Mouse (Mus musculus) heart, postnatal 10 days (tissue): Measurements from ENCODE around the gene Ift80. TPM values are rescaled to one million over a fixed set of nuclear protein-coding genes. Genes with fewer than 3 reads are reported as not detected.
A peak's percentile ranks its signal among the peaks of the same experiment; 100 is the strongest.
"Not testable (repeated sequence)": the region's sequence is repeated elsewhere in the genome, so short reads cannot be mapped to it uniquely, and the experiment has no call there.

Experiments
- DNase-seq, 2 experiments: peaks; one replicate each; pipeline ENCODE4 v3.0.0; 2021
- intact Hi-C: fragments of 180-260 bp; cut with DNase I; formaldehyde crosslinking; loops from one replicate; pipeline ENCODE4 v1.15.1; 2025
- total RNA-seq, 2 experiments: library from RNA; stranded (reverse); gene quantifications; 2 replicates each; pipeline ENCODE4 v1.2.3; 2021

Ift80 gene
- total RNA-seq = 1 to 10 TPM; 7.2 to 9.0 TPM

- DNase-seq = peak; percentile 97 to 98
- intact Hi-C loops = loop anchor here (5.0 to 10.0 kb wide), 2 partner anchors 118 to 510 kb away; no protein-coding TSS in a partner anchor
Measured at GRCm38 (mm10) chr3:69004437-69005337, at the start of gene Ift80, which contains the start of gene Smc4. Gene Ift80 (minus strand): TSS chr3:69004570. Gene Smc4 (plus strand): TSS chr3:69004738.

GRCm38 (mm10) chr3:69051894-69052293 is 47.5 kb upstream of the Ift80 start:
- intact Hi-C loops = no loop called here
- DNase-seq = no peak

- no peak for DNase-seq
- intact Hi-C loops = no loop called here
Measured at GRCm38 (mm10) chr3:69049011-69049410, 44.6 kb upstream of the Ift80 start.

- DNase-seq = no peak
- intact Hi-C loops = loop anchor here (2.0 kb wide), 1 partner anchor 15 kb away; no protein-coding TSS in a partner anchor
Measured at GRCm38 (mm10) chr3:69047684-69048083, 43.3 kb upstream of the Ift80 start.

GRCm38 (mm10) chr3:69046509-69046908 is 42.1 kb upstream of the Ift80 start:
- no peak for DNase-seq
- intact Hi-C loops = loop anchor here (2.0 kb wide), 1 partner anchor 16 kb away; no protein-coding TSS in a partner anchor

- intact Hi-C loops = loop anchor here (2.0 kb wide), 2 partner anchors 17 to 39 kb away; no protein-coding TSS in a partner anchor
- peak in 1 of 2 experiments; percentile 18 for DNase-seq
Measured at GRCm38 (mm10) chr3:69045750-69046149, 41.4 kb upstream of the Ift80 start.

GRCm38 (mm10) chr3:69045400-69045703 is 41.0 kb upstream of the Ift80 start:
- intact Hi-C loops = loop anchor here (2.0 kb wide), 1 partner anchor 39 kb away; no protein-coding TSS in a partner anchor

GRCm38 (mm10) chr3:69044645-69045399 is 40.5 kb upstream of the Ift80 start, which contains the start of gene Trim59:
Gene Trim59 (minus strand): TSS chr3:69044755.
- peak; percentile 91 to 94 for DNase-seq
- intact Hi-C loops = loop anchor here (2.0 kb wide), 1 partner anchor 38 kb away; no protein-coding TSS in a partner anchor

More at GRCm38 (mm10) chr3:69045400-69045703, 41.0 kb upstream of the Ift80 start:
- DNase-seq = no peak

- no peak for DNase-seq
- intact Hi-C loops = loop anchor here (2.0 kb wide), 1 partner anchor 37 kb away; no protein-coding TSS in a partner anchor
Measured at GRCm38 (mm10) chr3:69044167-69044591, 39.8 kb upstream of the Ift80 start.

- intact Hi-C loops = no loop called here
- DNase-seq = no peak
Measured at GRCm38 (mm10) chr3:69041298-69041697, 36.9 kb upstream of the Ift80 start.

- intact Hi-C loops = no loop called here
- DNase-seq = no peak
Measured at GRCm38 (mm10) chr3:69040105-69040504, 35.7 kb upstream of the Ift80 start.

GRCm38 (mm10) chr3:69026133-69026783 is 21.9 kb upstream of the Ift80 start:
- intact Hi-C loops = no loop called here
- no peak for DNase-seq

- intact Hi-C loops = no loop called here
- DNase-seq = no peak
Measured at GRCm38 (mm10) chr3:69020764-69021163, 16.4 kb upstream of the Ift80 start.

- no peak for DNase-seq
- intact Hi-C loops = no loop called here
Measured at GRCm38 (mm10) chr3:69020285-69020684, 15.9 kb upstream of the Ift80 start.

GRCm38 (mm10) chr3:69018635-69019034 is 14.3 kb upstream of the Ift80 start:
- DNase-seq, intact Hi-C loops: not testable (repeated sequence)

GRCm38 (mm10) chr3:69017181-69017580 is 12.8 kb upstream of the Ift80 start:
- no peak for DNase-seq
- intact Hi-C loops = no loop called here

GRCm38 (mm10) chr3:69008873-69009272 is 4.5 kb upstream of the Ift80 start:
- DNase-seq = no peak
- intact Hi-C loops = loop anchor here (5.0 to 10.0 kb wide), 2 partner anchors 113 to 514 kb away; no protein-coding TSS in a partner anchor

- intact Hi-C loops = loop anchor here (2.0 to 10.0 kb wide), 3 partner anchors 38 to 512 kb away; partner anchors contain the start of gene Trim59
- no peak for DNase-seq
Measured at GRCm38 (mm10) chr3:69006246-69006760, 1.9 kb upstream of the Ift80 start.

GRCm38 (mm10) chr3:69005338-69006245 is 1.2 kb upstream of the Ift80 start:
- DNase-seq = peak; percentile 77 to 80
- intact Hi-C loops = loop anchor here (2.0 to 10.0 kb wide), 3 partner anchors 39 to 511 kb away; partner anchors contain the start of gene Trim59
